Mouse (Mus musculus): Measurements from ENCODE around the gene Eefsec. TPM values are rescaled to one million over a fixed set of nuclear protein-coding genes. Genes with fewer than 3 reads are reported as not detected.

The Eefsec gene
- polyA plus RNA-seq, 1 experiment = 1.4 TPM

- TF ChIP-seq TAL1 (IDR thresholded peaks at IDR 0.05; ENCODE audit: low read length) = no peak
- no peak for TF ChIP-seq GATA1 (IDR thresholded peaks at IDR 0.05; ENCODE audit: low read length)
- Histone ChIP-seq H3K9me3 (ENCODE audit: control insufficient read depth, low read length) (no peaks in the 10 kb centered on the region), H3K36me3 (ENCODE audit: control insufficient read depth) (peaks cover 97% of the 10 kb centered on the region), H3K4me3 (replicated peaks) (no peak overlapping the region), H3K4me1 (ENCODE audit: control insufficient read depth) (peaks cover 12% of the 10 kb centered on the region), H3K27me3 (ENCODE audit: control insufficient read depth) (no peaks in the 10 kb centered on the region)
Observed at GRCm38 (mm10) chr6:88480421-88480820, 34.1 kb upstream of the Eefsec start.

GRCm38 (mm10) chr6:88469878-88470277, 23.5 kb upstream of the Eefsec start:
- no peaks in the 10 kb centered on the region for H3K27me3 ChIP-seq (ENCODE audit: control insufficient read depth)
- H3K9me3 ChIP-seq (ENCODE audit: control insufficient read depth, low read length) = no peaks in the 10 kb centered on the region

GRCm38 (mm10) chr6:88465181-88465920, 19.0 kb upstream of the Eefsec start, which contains the start of gene Ruvbl1:
Gene Ruvbl1 (plus strand): TSS chr6:88465409.
- H3K9me3 ChIP-seq (ENCODE audit: control insufficient read depth, low read length) = no peaks in the 10 kb centered on the region
- H3K27me3 ChIP-seq (ENCODE audit: control insufficient read depth) = no peaks in the 10 kb centered on the region
- peaks cover 34% of the 10 kb centered on the region for H3K36me3 ChIP-seq (ENCODE audit: control insufficient read depth)
- H3K4me1 ChIP-seq (ENCODE audit: control insufficient read depth) = peaks cover 29% of the 10 kb centered on the region
- H3K4me3 ChIP-seq (replicated peaks) = peak within 1 kb of the TSS; percentile 69
- TF ChIP-seq TAL1 (IDR thresholded peaks at IDR 0.05; ENCODE audit: low read length) (no peak), GATA1 (IDR thresholded peaks at IDR 0.05; ENCODE audit: low read length) (no peak)

More at GRCm38 (mm10) chr6:88469878-88470277, 23.5 kb upstream of the Eefsec start:
- peaks cover 36% of the 10 kb centered on the region for H3K4me1 ChIP-seq (ENCODE audit: control insufficient read depth)
- no peak for TF ChIP-seq TAL1 (IDR thresholded peaks at IDR 0.05; ENCODE audit: low read length)
- TF ChIP-seq GATA1 (IDR thresholded peaks at IDR 0.05; ENCODE audit: low read length) = no peak
- peaks cover 77% of the 10 kb centered on the region for H3K36me3 ChIP-seq (ENCODE audit: control insufficient read depth)
- no peak overlapping the region for H3K4me3 ChIP-seq (replicated peaks)

- TF ChIP-seq GATA1 (IDR thresholded peaks at IDR 0.05; ENCODE audit: low read length) (no peak), TAL1 (IDR thresholded peaks at IDR 0.05; ENCODE audit: low read length) (no peak)
- Histone ChIP-seq H3K9me3 (ENCODE audit: control insufficient read depth, low read length) (no peaks in the 10 kb centered on the region), H3K4me1 (ENCODE audit: control insufficient read depth) (no peaks in the 10 kb centered on the region), H3K27me3 (ENCODE audit: control insufficient read depth) (peaks cover 23% of the 10 kb centered on the region), H3K36me3 (ENCODE audit: control insufficient read depth) (no peaks in the 10 kb centered on the region), H3K4me3 (replicated peaks) (no peak overlapping the region)
Observed at GRCm38 (mm10) chr6:88454545-88454944, 8.2 kb upstream of the Eefsec start.

- no peaks in the 10 kb centered on the region; the same call in 1 of the 2 replicates for H3K36me3 ChIP-seq (ENCODE audit: control insufficient read depth)
- peaks cover 16% of the 10 kb centered on the region for H3K27me3 ChIP-seq (ENCODE audit: control insufficient read depth)
- H3K4me1 ChIP-seq (ENCODE audit: control insufficient read depth) = peaks cover 35% of the 10 kb centered on the region
- no peaks in the 10 kb centered on the region for H3K9me3 ChIP-seq (ENCODE audit: control insufficient read depth, low read length)
- TF ChIP-seq TAL1 (IDR thresholded peaks at IDR 0.05; ENCODE audit: low read length) (no peak), GATA1 (IDR thresholded peaks at IDR 0.05; ENCODE audit: low read length) (no peak)
- no peak overlapping the region for H3K4me3 ChIP-seq (replicated peaks)
Observed at GRCm38 (mm10) chr6:88447454-88447853, 1.1 kb upstream of the Eefsec start.

- TF ChIP-seq GATA1 (IDR thresholded peaks at IDR 0.05; ENCODE audit: low read length) (no peak), TAL1 (IDR thresholded peaks at IDR 0.05; ENCODE audit: low read length) (no peak)
- Histone ChIP-seq H3K4me3 (replicated peaks) (peak overlapping the region; percentile 87), H3K4me1 (ENCODE audit: control insufficient read depth) (peaks cover 35% of the 10 kb centered on the region), H3K27me3 (ENCODE audit: control insufficient read depth) (peaks cover 5% of the 10 kb centered on the region), H3K36me3 (ENCODE audit: control insufficient read depth) (no peaks in the 10 kb centered on the region; the same call in 1 of the 2 replicates), H3K9me3 (ENCODE audit: control insufficient read depth, low read length) (no peaks in the 10 kb centered on the region)
Observed at GRCm38 (mm10) chr6:88445661-88446060, 678 bp downstream of the Eefsec start.

GRCm38 (mm10) chr6:88444076-88444750, 2.1 kb downstream of the Eefsec start:
- TF ChIP-seq TAL1 (IDR thresholded peaks at IDR 0.05; ENCODE audit: low read length) (no peak), GATA1 (IDR thresholded peaks at IDR 0.05; ENCODE audit: low read length) (no peak)
- peaks cover 35% of the 10 kb centered on the region for H3K4me1 ChIP-seq (ENCODE audit: control insufficient read depth)
- no peaks in the 10 kb centered on the region; the same call in 1 of the 2 replicates for H3K36me3 ChIP-seq (ENCODE audit: control insufficient read depth)
- peaks cover 1% of the 10 kb centered on the region for H3K27me3 ChIP-seq (ENCODE audit: control insufficient read depth)
- no peak overlapping the region for H3K4me3 ChIP-seq (replicated peaks)
- no peaks in the 10 kb centered on the region for H3K9me3 ChIP-seq (ENCODE audit: control insufficient read depth, low read length)

- Histone ChIP-seq H3K36me3 (ENCODE audit: control insufficient read depth) (no peaks in the 10 kb centered on the region; the same call in 1 of the 2 replicates), H3K4me1 (ENCODE audit: control insufficient read depth) (peaks cover 35% of the 10 kb centered on the region), H3K4me3 (replicated peaks) (no peak overlapping the region), H3K9me3 (ENCODE audit: control insufficient read depth, low read length) (no peaks in the 10 kb centered on the region), H3K27me3 (ENCODE audit: control insufficient read depth) (no peaks in the 10 kb centered on the region; the same call in 1 of the 2 replicates)
- no peak for TF ChIP-seq TAL1 (IDR thresholded peaks at IDR 0.05; ENCODE audit: low read length)
- TF ChIP-seq GATA1 (IDR thresholded peaks at IDR 0.05; ENCODE audit: low read length) = no peak
Observed at GRCm38 (mm10) chr6:88443446-88443845, 2.9 kb downstream of the Eefsec start.

- TF ChIP-seq GATA1 (IDR thresholded peaks at IDR 0.05; ENCODE audit: low read length) (no peak), TAL1 (IDR thresholded peaks at IDR 0.05; ENCODE audit: low read length) (no peak)
- H3K4me3 ChIP-seq (replicated peaks) = no peak overlapping the region
- H3K27me3 ChIP-seq (ENCODE audit: control insufficient read depth) = no peaks in the 10 kb centered on the region
- peaks cover 35% of the 10 kb centered on the region for H3K4me1 ChIP-seq (ENCODE audit: control insufficient read depth)
- H3K9me3 ChIP-seq (ENCODE audit: control insufficient read depth, low read length) = no peaks in the 10 kb centered on the region
- H3K36me3 ChIP-seq (ENCODE audit: control insufficient read depth) = no peaks in the 10 kb centered on the region; the same call in 1 of the 2 replicates
Observed at GRCm38 (mm10) chr6:88442551-88442950, 3.8 kb downstream of the Eefsec start.

Measured in erythroblast, embryonic 14.5 days (primary cell).